9 mouse cellular contexts compared by ENCODE assay signal in the genomic region with DNA sequence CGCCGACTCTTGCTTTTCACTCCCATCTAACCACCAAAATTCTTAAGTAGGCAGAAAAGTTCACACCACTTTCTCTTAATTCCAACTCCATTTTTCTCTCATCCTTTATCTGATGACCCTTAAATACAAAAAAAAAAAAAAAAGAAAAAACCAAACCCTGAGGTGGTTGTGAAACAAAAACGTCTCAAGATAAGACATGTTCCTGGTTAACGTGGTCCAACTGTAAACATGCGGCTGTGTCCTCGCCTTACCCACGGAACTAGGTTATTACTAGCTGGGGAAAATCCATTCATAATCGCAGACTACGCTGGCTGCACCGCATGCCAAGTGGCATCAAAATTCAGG. TPM values are rescaled to one million over a fixed set of nuclear protein-coding genes. Genes with fewer than 3 reads are reported as not detected.
DNase-seq lines count a peak whose midpoint lies in the region; ATAC-seq and TF ChIP-seq lines count a peak whose summit lies in the region.
"Had no signal": no experiment of that assay in that cellular context is flagged by ENCODE, and none has a peak within 500 bp of the region (broad histone marks: within the 10 kb centered on the region; RNA-seq: fewer than 3 reads in every experiment).

No protein-coding gene starts in this region.

- no peak for DNase-seq in heart, embryonic 10.5 days (ENCODE audit: low spot score)
- no peak for DNase-seq in heart, adult 18-20 months
- no peak for DNase-seq in Muller cell, postnatal 12 days (ENCODE audit: inconsistent ontology term)
- DNase-seq in thymus, adult 18-20 months, result no peak
- DNase-seq in cerebellum, adult 9-10 months, result no peak
- DNase-seq: B cell, adult 2 months had no signal

- H3K27ac ChIP-seq in heart, embryonic 10.5 days, result peak overlapping the region; percentile 97

- no peaks in the 10 kb centered on the region for H3K27me3 ChIP-seq in heart, embryonic 10.5 days (ENCODE audit: insufficient read depth, poor library complexity, severe bottlenecking)
- no peaks in the 10 kb centered on the region for H3K27me3 ChIP-seq in E14TG2a.4 (ENCODE audit: insufficient read depth, low read length)

- peaks cover 5% of the 10 kb centered on the region for H3K4me1 ChIP-seq in heart, embryonic 10.5 days
- peaks cover 42% of the 10 kb centered on the region for H3K4me1 ChIP-seq in E14TG2a.4 (replicated peaks; ENCODE audit: low read depth, low read length)

- H3K36me3 ChIP-seq in heart, embryonic 10.5 days, result peaks cover 34% of the 10 kb centered on the region
- peaks cover 32% of the 10 kb centered on the region for H3K36me3 ChIP-seq in E14TG2a.4 (ENCODE audit: insufficient read depth, low read length)

- no peaks in the 10 kb centered on the region for H3K9me3 ChIP-seq in heart, embryonic 10.5 days
- no peaks in the 10 kb centered on the region for H3K9me3 ChIP-seq in E14TG2a.4 (ENCODE audit: low read length)

- peak; percentile 28 for ATAC-seq in granulocyte monocyte progenitor cell, adult 5-6 weeks (replicated peaks; ENCODE audit: poor library complexity, severe bottlenecking)
- ATAC-seq in megakaryocyte, adult 5-6 weeks (ENCODE audit: poor library complexity, severe bottlenecking), result 0 out of 2 replicates have a peak, but pooled peaks have one; percentile 4

- peak overlapping the region; percentile 93 for H3K4me3 ChIP-seq in heart, embryonic 10.5 days
- H3K4me3 ChIP-seq in E14TG2a.4 (replicated peaks; ENCODE audit: low read length), result peak overlapping the region; percentile 94

- no peak for TF ChIP-seq CTCF in E14TG2a.4 (conservative IDR thresholded peaks at IDR 0.05; ENCODE audit: low read length)

- 19% methylated on average over 10 of the region's 10 CpGs for WGBS in heart, embryonic 10.5 days

RNA-seq across cellular contexts. Expression of gene Metap2, which starts 8.3 kb away (rescaled TPM):
- polyA plus RNA-seq in heart, embryonic 10.5 days (2016; fragmentation: Nextera tagmentation; extraction: Ambion mirVana), result 176 and 208 TPM in 2 replicates
- total RNA-seq in heart, adult 18-20 months (2021), result 100 to 1,000 TPM; 112 to 116 TPM
- total RNA-seq in granulocyte monocyte progenitor cell, adult 5-6 weeks (2014; fragmentation: Nextera tagmentation), result 214 and 233 TPM in 2 replicates
- total RNA-seq in granulocyte monocyte progenitor cell, adult 5-6 weeks (2017), result 337 and 338 TPM in 2 replicates
- 158 and 172 TPM in 2 replicates for total RNA-seq in megakaryocyte, adult 5-6 weeks (2015)
- 132 and 146 TPM in 2 replicates for total RNA-seq in megakaryocyte, adult 5-6 weeks (2017)

RNA-seq across cellular contexts. Expression of gene Usp44, which starts 57.2 kb away (rescaled TPM):
- 1.6 and 2.0 TPM in 2 replicates for polyA plus RNA-seq in heart, embryonic 10.5 days (2016; fragmentation: Nextera tagmentation; extraction: Ambion mirVana)
- not detected for total RNA-seq in heart, adult 18-20 months (2021)
- total RNA-seq in granulocyte monocyte progenitor cell, adult 5-6 weeks (2014; fragmentation: Nextera tagmentation), result 1.3 and 1.6 TPM in 2 replicates
- 1.6 and 2.9 TPM in 2 replicates for total RNA-seq in granulocyte monocyte progenitor cell, adult 5-6 weeks (2017)
- 0.09 TPM in 1 of 2 replicates, not detected in the other for total RNA-seq in megakaryocyte, adult 5-6 weeks (2015)
- 0.41 TPM in 1 of 2 replicates, not detected in the other for total RNA-seq in megakaryocyte, adult 5-6 weeks (2017)
